Mouse (Mus musculus) liver, embryonic 14.5 days (tissue): ENCODE measurements around the gene Gpam. TPM values are rescaled to one million over a fixed set of nuclear protein-coding genes. Genes with fewer than 3 reads are reported as not detected.
"Not testable (repeated sequence)": the region's sequence is repeated elsewhere in the genome, so short reads cannot be mapped to it uniquely, and the experiment has no call there.

Experiments used
- ATAC-seq: fragments of 200-750 bp; cut with Nextera tagmentation; 2 replicates; pipeline ENCODE4 v1.8.0; 2017; ENCODE audit warnings: moderate number of reproducible peaks, mild to moderate bottlenecking, moderate library complexity; ENCODE audit not compliant: insufficient read depth
- DNase-seq, 3 experiments: peaks; one replicate each; pipeline ENCODE4 v3.0.0-alpha.2; 2012 to 2013; ENCODE audit warnings: low read depth in 3 of 3, low spot score in 3 of 3
- H3K27ac ChIP-seq: fragments of 300-500 bp; sonication (generic); 2 replicates; pipeline ENCODE4 v1.5.1; 2014; ENCODE audit warnings: moderate library complexity, mild to moderate bottlenecking, control low read depth, inconsistent platforms
- H3K27me3 ChIP-seq: fragments of 300-500 bp; sonication (generic); 2 replicates; pipeline ENCODE4 v1.6.1; 2014; ENCODE audit warnings: mild to moderate bottlenecking, low read length, moderate library complexity; ENCODE audit not compliant: control insufficient read depth, insufficient read depth
- H3K36me3 ChIP-seq: fragments of 300-500 bp; sonication (generic); replicated peaks from 2 replicates; pipeline ENCODE4 v1.6.1; 2014; ENCODE audit warnings: low read depth; ENCODE audit not compliant: control insufficient read depth, insufficient read depth
- H3K4me1 ChIP-seq, 2 experiments: fragments of 200-500 bp in 1 of 2; fragments of 300-500 bp in 1 of 2; sonication (generic) in 1 of 2; replicated peaks; 2 replicates each; pipeline ENCODE4 v1.6.1; 2012 to 2014; ENCODE audit warnings: antibody characterized with exemption in 1 of 2, inconsistent platforms in 1 of 2, low read length in 1 of 2; ENCODE audit not compliant: control insufficient read depth in 2 of 2, insufficient read depth in 2 of 2
- H3K4me2 ChIP-seq: fragments of 300-500 bp; sonication (generic); 2 replicates; pipeline ENCODE4 v1.6.1; 2014; ENCODE audit warnings: low read depth, mild to moderate bottlenecking, control low read depth, moderate library complexity
- H3K4me3 ChIP-seq, 2 experiments: fragments of 200-500 bp in 1 of 2; fragments of 300-500 bp in 1 of 2; sonication (generic) in 1 of 2; 2 replicates each; pipeline ENCODE4 v1.5.1; 2012 to 2014; ENCODE audit warnings: low read depth in 2 of 2, low read length in 2 of 2, mild to moderate bottlenecking in 2 of 2, control low read depth in 1 of 2, inconsistent platforms in 1 of 2, moderate library complexity in 1 of 2; ENCODE audit not compliant: insufficient read depth in 1 of 2
- H3K9ac ChIP-seq: fragments of 300-500 bp; sonication (generic); replicated peaks from 2 replicates; pipeline ENCODE4 v1.6.1; 2014; ENCODE audit warnings: mild to moderate bottlenecking, control low read depth, moderate library complexity
- H3K9me3 ChIP-seq: fragments of 300-500 bp; sonication (generic); 2 replicates; pipeline ENCODE4 v1.6.1; 2016; ENCODE audit warnings: low read length, mixed read lengths; ENCODE audit not compliant: control insufficient read depth
- CTCF ChIP-seq: IDR thresholded peaks from 2 replicates; pipeline ENCODE4 v1.5.1; 2016; ENCODE audit warnings: antibody characterized with exemption, low read depth, control low read depth
- EP300 ChIP-seq: IDR thresholded peaks from 2 replicates; pipeline ENCODE4 v1.6.1; 2016; ENCODE audit warnings: antibody characterized with exemption, low read depth
- WGBS: fragments of 180-500 bp; shearing (Covaris S2); extraction: QIAGEN DNeasy Blood & Tissue Kit; methylation state at CpG from one replicate; pipeline ENCODE4 v1.1.7; 2014; ENCODE audit not compliant: insufficient replicate concordance; 5-methylcytosine and 5-hydroxymethylcytosine counted together
- polyA plus RNA-seq, 2 experiments: library from polyadenylated mRNA; depleted of rRNA in 1 of 2; stranded (reverse) in 1 of 2; unstranded in 1 of 2; fragments of >200 nt; fragmentation: Nextera tagmentation in 1 of 2; extraction: Ambion mirVana in 1 of 2; gene quantifications; 2 replicates each; pipeline versions ENCODE4 v1.2.1 to v1.2.3; 2012 to 2014

Gene Gpam
- polyA plus RNA-seq (2012; rRNA removed) (13.6 and 15.0 TPM in 2 replicates), polyA plus RNA-seq (2014; fragmentation: Nextera tagmentation; extraction: Ambion mirVana) (21.6 and 24.0 TPM in 2 replicates)

DNA sequence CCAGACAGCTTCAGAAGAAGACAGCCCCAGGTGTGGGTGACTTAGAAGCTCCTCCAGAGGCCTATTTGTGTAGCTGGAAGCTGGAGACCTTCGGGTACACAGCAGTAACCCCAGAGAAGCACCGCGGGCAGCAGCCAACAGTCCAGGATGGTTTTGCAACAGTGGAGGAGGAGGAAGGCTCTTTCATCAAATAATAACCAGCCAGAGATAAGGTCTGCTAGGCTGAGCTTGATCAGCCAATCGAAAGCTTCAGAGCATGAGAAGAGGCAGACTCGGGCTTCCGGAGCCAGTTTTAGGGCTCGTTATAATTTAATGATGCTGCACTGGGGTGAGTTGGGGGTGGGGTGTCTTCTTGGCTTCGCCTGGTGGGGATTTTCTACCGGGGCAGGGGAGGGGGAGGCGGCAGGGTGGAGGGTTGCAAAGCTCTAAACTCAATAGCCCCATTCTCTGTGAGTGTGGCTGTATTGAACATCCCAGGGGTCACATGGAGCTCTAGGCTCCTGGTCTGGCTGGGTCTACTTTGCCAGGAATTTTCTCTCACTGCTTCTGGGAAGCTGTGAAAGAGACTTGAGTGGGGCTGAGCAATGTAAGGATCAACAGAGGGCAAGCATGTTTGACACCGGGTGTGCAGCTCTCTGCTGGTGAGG, at the start of gene Gpam:
Gpam (minus strand) TSS at position 167 of the 647 bp plus-strand sequence.
- H3K4me2 ChIP-seq = peak within 1 kb of the TSS; percentile 27
- 46% methylated on average over 11 of the region's 11 CpGs for WGBS
- peak; percentile 68 for ATAC-seq
- peak in 2 of 3 experiments; percentile 20 to 22 for DNase-seq
- H3K4me3 ChIP-seq = peak within 1 kb of the TSS; percentile 46 to 50
- H3K27ac ChIP-seq = no peak within 1 kb of the TSS
- H3K27me3 ChIP-seq = no peaks in the 10 kb centered on the region
- peak within 1 kb of the TSS; percentile 13; the same call in 1 of the 2 replicates for H3K9ac ChIP-seq
- H3K4me1 ChIP-seq = peaks cover 0 to 11% of the 10 kb centered on the region in 2 experiments; a peak in 2 of 4 replicates
- TF ChIP-seq EP300 = no peak
- TF ChIP-seq CTCF = no peak
- no peaks in the 10 kb centered on the region for H3K36me3 ChIP-seq
- H3K9me3 ChIP-seq = no peaks in the 10 kb centered on the region

GRCm38 (mm10) chr19:55171585-55171984, 44.5 kb upstream of the Gpam start:
- no peak for DNase-seq
- no peaks in the 10 kb centered on the region for H3K36me3 ChIP-seq
- no peaks in the 10 kb centered on the region for H3K4me1 ChIP-seq
- H3K4me2 ChIP-seq = no peak overlapping the region
- ATAC-seq = no peak
- no peaks in the 10 kb centered on the region for H3K27me3 ChIP-seq
- H3K4me3 ChIP-seq = no peak overlapping the region
- WGBS = 52% methylated on average over 1 of the region's 1 CpGs
- TF ChIP-seq EP300 (no peak), CTCF (no peak)
- no peaks in the 10 kb centered on the region; the same call in 1 of the 2 replicates for H3K9me3 ChIP-seq
- no peak overlapping the region for H3K27ac ChIP-seq
- H3K9ac ChIP-seq = no peak overlapping the region

- no peak overlapping the region for H3K9ac ChIP-seq
- no peak for ATAC-seq
- H3K27ac ChIP-seq = no peak overlapping the region
- no peak overlapping the region for H3K4me3 ChIP-seq
- H3K4me2 ChIP-seq = no peak overlapping the region
- DNase-seq = no peak
- H3K27me3 ChIP-seq = no peaks in the 10 kb centered on the region
- peaks cover 0 to under 1% of the 10 kb centered on the region in 2 experiments; a peak in 1 of 4 replicates for H3K4me1 ChIP-seq
- no peaks in the 10 kb centered on the region; the same call in 1 of the 2 replicates for H3K9me3 ChIP-seq
- H3K36me3 ChIP-seq = no peaks in the 10 kb centered on the region
- TF ChIP-seq EP300 = no peak
- no peak for TF ChIP-seq CTCF
These were observed 43.4 kb upstream of the Gpam start for GRCm38 (mm10) chr19:55170399-55170798.

DNA sequence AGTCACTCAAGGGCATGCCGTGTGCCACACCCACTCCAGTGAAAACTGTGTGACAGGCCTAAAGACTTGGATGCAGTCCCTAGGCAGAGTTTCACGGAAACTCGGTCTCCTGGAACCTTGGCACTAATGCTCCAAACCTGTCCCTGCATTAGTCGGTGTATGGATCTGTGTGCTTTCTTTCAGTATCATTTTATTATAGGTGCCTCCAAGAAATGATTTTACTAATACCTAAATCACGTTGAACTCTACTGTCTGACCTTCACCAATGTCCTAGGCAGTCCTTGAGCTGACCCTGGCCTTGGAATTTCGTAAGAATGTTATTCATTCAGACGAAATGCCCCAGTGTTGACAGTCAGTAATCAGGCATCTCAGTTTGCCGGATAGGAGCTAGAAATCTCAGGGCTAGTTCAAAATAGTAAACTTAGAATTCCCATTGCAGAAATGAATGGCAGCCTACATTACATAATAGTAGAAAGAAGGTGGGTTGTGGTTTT, 42.2 kb upstream of the Gpam start:
- H3K27ac ChIP-seq, ATAC-seq: not testable (repeated sequence)

GRCm38 (mm10) chr19:55168360-55168759, 41.3 kb upstream of the Gpam start:
- Histone ChIP-seq H3K27ac (no peak overlapping the region), H3K9ac (no peak overlapping the region), H3K9me3 (no peaks in the 10 kb centered on the region; the same call in 1 of the 2 replicates), H3K4me3 (no peak overlapping the region), H3K36me3 (no peaks in the 10 kb centered on the region), H3K4me1 (peaks cover 0 to 3% of the 10 kb centered on the region in 2 experiments; a peak in 1 of 4 replicates), H3K27me3 (no peaks in the 10 kb centered on the region), H3K4me2 (no peak overlapping the region)
- TF ChIP-seq EP300 (no peak), CTCF (no peak)
- DNase-seq (no peak), ATAC-seq (no peak)
- WGBS = 62% methylated on average over 6 of the region's 6 CpGs

More for the DNA sequence above, 42.2 kb upstream of the Gpam start:
- 64% methylated on average over 8 of the region's 8 CpGs for WGBS
- H3K4me1 ChIP-seq, H3K9me3 ChIP-seq, H3K4me2 ChIP-seq, H3K9ac ChIP-seq, DNase-seq, H3K4me3 ChIP-seq, H3K36me3 ChIP-seq, H3K27me3 ChIP-seq: not testable (repeated sequence)
